Mouse (Mus musculus) C2C12 (cell line): ENCODE results near the gene Gm43518. TPM values are rescaled to one million over a fixed set of nuclear protein-coding genes. Genes with fewer than 3 reads are reported as not detected.

Source experiments
- H3K27me3 ChIP-seq: one replicate; pipeline ENCODE4 v1.6.1; 2011; ENCODE audit not compliant: control insufficient read depth, insufficient read depth, insufficient read length
- H3K36me3 ChIP-seq: one replicate; pipeline ENCODE4 v1.6.1; 2011; ENCODE audit not compliant: control insufficient read depth, insufficient read depth
- H3K4me3 ChIP-seq: one replicate; pipeline ENCODE4 v1.5.1; 2011; ENCODE audit warnings: mild to moderate bottlenecking, control low read depth; ENCODE audit not compliant: poor library complexity, insufficient read depth, severe bottlenecking
- H3K79me2 ChIP-seq: one replicate; pipeline ENCODE4 v1.6.1; 2011; ENCODE audit not compliant: control insufficient read depth, insufficient read depth
- H3K79me3 ChIP-seq: one replicate; pipeline ENCODE4 v1.6.1; 2011; ENCODE audit warnings: low read depth, control low read depth
- H3ac ChIP-seq: one replicate; pipeline ENCODE3; 2011; ENCODE audit warnings: low read depth; ENCODE audit not compliant: control insufficient read depth, insufficient read length
- CEBPB ChIP-seq: IDR thresholded peaks from one replicate; pipeline ENCODE4 v1.6.1; 2011; ENCODE audit warnings: low read depth, mild to moderate bottlenecking, control low read depth, moderate library complexity
- CTCF ChIP-seq: IDR thresholded peaks from one replicate; pipeline ENCODE4 v1.5.1; 2011; ENCODE audit not compliant: control insufficient read depth, insufficient read depth, insufficient read length
- FOSL1 ChIP-seq: IDR thresholded peaks from one replicate; pipeline ENCODE4 v1.8.0; 2011; ENCODE audit warnings: mild to moderate bottlenecking, low read length; ENCODE audit not compliant: poor library complexity, insufficient read depth, severe bottlenecking
- MAX ChIP-seq: IDR thresholded peaks from one replicate; pipeline ENCODE4 v1.6.1; 2011; ENCODE audit warnings: mild to moderate bottlenecking, control low read depth
- MYOD1 ChIP-seq: IDR thresholded peaks from one replicate; pipeline ENCODE4 v1.6.1; 2011; ENCODE audit warnings: low read depth; ENCODE audit not compliant: control insufficient read depth, insufficient read length
- MYOG ChIP-seq: IDR thresholded peaks from one replicate; pipeline ENCODE4 v1.6.1; 2011; ENCODE audit not compliant: control insufficient read depth, insufficient read length; ENCODE audit errors: extremely low read depth
- USF1 ChIP-seq: IDR thresholded peaks from one replicate; pipeline ENCODE4 v1.6.1; 2011; ENCODE audit warnings: low read depth, mild to moderate bottlenecking, control low read depth, moderate library complexity
- polyA plus RNA-seq: library from polyadenylated mRNA; unstranded; fragments of >200 nt; fragmentation: generic; extraction: Trizol; gene quantifications from one replicate; pipeline ENCODE4 v1.2.1, GENCODE M21; 2012; ENCODE audit warnings: missing spikeins

The Gm43518 gene
- polyA plus RNA-seq, 1 experiment = not detected

DNA sequence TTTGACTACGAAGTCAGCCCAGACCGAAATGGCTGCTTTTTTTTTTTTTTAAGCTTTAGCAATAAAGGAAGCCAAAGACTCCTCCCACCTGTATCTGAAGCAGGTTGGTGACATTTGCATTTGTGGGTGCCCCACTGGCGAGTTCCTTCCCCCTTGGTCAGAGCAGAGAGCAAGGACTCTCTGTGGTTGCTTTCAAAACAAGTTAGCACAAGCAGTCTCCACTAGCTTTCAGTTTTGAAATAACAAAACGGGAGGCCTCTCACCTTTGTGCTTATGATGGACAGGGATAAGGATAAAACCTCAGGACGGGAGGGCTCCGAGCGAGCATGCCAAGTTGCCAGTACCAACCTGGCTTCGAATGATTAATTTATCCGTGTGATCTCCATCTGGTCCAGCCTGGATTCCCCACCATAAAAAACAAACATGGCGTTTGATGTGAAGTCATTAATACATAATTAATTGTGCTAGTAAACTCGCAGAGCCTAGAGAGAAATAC lies 47.4 kb downstream of the Gm43518 start:
- Histone ChIP-seq H3K4me3 (peak overlapping the region; percentile 55), H3ac (no peak overlapping the region), H3K79me2 (peaks cover 49% of the 10 kb centered on the region), H3K36me3 (no peaks in the 10 kb centered on the region), H3K27me3 (no peaks in the 10 kb centered on the region), H3K79me3 (peaks cover 18% of the 10 kb centered on the region)
- no peak for TF ChIP-seq CEBPB
- TF ChIP-seq CTCF = no peak
- no peak for TF ChIP-seq MYOG
- no peak for TF ChIP-seq FOSL1
- no peak for TF ChIP-seq MYOD1
- TF ChIP-seq MAX = no peak
- TF ChIP-seq USF1 = no peak

DNA sequence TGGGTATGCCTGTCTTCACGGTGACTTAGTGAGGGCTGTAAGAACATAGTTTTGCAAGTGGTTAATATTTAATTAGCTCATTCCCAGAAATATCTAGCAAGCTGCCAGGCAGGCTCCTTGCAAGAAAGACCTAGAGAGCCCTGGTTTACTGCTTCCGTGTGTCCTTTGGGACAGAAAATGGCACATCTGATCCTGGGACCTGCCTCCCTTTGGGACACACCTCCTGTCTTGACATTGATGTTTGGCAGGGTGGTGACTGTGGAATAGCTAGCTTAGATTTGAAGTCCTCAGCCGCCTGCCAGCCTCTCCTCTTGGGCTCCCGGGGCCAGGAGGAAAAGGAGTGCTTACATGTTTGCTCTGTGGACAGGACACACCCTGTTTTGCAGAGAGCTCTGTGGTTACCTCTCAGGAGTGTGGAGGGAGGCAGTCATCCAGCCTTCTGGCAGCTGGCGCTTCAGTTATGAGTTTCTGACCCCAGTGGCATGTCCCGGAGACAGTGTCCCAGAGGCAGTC lies 48.5 kb downstream of the Gm43518 start:
- TF ChIP-seq CTCF (no peak), MYOD1 (peak; percentile 59)
- H3ac ChIP-seq = no peak overlapping the region
- peaks cover 56% of the 10 kb centered on the region for H3K79me2 ChIP-seq
- H3K4me3 ChIP-seq = no peak overlapping the region
- H3K27me3 ChIP-seq = no peaks in the 10 kb centered on the region
- no peaks in the 10 kb centered on the region for H3K36me3 ChIP-seq
- peaks cover 18% of the 10 kb centered on the region for H3K79me3 ChIP-seq

DNA sequence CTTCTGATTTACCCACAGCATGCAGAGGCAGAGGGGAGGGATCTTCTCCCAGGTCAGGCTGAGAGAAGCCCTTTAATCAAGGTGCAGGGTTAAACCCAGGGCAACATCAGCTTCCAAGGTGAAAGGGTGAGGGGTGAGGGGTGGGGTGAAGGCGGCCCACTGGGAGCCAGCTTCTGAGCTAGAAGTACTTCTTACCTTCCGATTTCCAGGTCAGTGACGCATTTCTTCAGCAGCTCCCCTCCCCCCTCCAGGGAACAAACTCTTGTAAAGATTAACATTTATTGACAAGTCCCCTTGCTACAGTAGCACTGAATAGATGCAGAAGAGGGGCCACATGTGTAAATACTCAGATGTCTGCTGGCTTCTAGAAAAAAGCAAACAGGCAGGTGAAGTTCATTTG lies 50.0 kb downstream of the Gm43518 start:
- Histone ChIP-seq H3K4me3 (no peak overlapping the region), H3K36me3 (no peaks in the 10 kb centered on the region), H3K79me2 (peaks cover 68% of the 10 kb centered on the region), H3K79me3 (peaks cover 26% of the 10 kb centered on the region), H3ac (no peak overlapping the region), H3K27me3 (no peaks in the 10 kb centered on the region)
- TF ChIP-seq CEBPB (no peak), MYOG (no peak), MAX (no peak), MYOD1 (no peak), USF1 (no peak), FOSL1 (no peak), CTCF (no peak)

DNA sequence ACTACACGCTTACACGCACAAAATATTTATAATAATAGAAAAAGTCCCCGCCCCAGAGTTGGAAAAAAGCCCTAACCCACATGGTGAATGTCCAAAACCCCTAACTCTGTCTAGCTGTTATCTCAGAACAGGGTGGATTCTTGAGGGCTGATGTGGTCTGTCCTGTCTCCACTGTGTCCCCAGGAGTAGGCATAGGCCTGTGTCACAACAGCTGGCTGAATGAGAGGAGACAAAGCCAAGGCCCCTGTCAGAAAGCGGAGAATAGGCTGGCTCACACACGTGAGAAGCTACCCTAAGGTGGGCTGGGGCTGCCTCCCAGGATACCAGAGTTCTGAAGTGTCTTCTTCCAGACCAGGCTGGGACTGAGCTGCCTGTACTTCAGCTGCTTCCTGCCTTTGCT lies 50.9 kb downstream of the Gm43518 start:
- Histone ChIP-seq H3K27me3 (no peaks in the 10 kb centered on the region), H3ac (no peak overlapping the region), H3K4me3 (no peak overlapping the region), H3K36me3 (no peaks in the 10 kb centered on the region), H3K79me2 (peaks cover 77% of the 10 kb centered on the region), H3K79me3 (peaks cover 32% of the 10 kb centered on the region)
- TF ChIP-seq MYOD1 (peak; percentile 32), MAX (no peak)

DNA sequence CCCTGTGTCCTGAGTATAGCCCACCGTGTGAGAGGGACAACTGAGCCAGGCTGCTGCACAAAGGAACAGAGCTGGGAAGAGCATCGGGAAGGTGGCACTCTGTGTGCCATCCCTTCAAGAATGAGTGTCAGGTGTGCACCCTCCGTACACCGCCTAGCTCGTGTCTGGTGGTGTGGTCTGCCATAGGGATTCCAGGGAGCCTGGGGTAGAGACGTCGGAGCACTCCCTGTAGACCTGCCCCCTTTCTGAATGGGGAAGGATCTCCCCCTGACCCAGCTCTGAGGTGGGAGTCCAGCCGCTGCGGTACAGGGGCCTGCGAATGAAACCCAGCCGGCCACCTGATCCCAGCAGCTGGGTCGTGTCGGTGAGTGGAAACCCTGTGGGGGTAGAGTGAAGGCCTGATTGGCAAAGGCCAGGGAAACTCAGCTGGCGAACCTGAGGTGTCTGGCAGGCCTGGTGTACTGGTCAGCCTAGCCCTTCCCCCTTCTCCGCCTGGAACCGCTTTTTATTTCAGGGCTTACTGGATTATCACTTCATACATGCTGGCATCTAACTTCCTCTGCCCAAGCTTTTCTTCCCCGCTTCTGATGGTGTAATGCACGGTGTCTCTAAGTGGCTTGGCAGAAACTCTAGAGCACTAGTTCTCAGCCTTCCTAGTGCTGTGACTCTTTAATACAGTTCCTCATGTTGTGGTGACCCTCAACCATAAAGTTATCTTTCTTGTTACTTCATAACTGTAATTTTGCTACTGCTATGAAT lies 52.2 kb downstream of the Gm43518 start:
- H3K4me3 ChIP-seq = no peak overlapping the region
- H3K79me3 ChIP-seq = peaks cover 30% of the 10 kb centered on the region
- H3K79me2 ChIP-seq = peaks cover 84% of the 10 kb centered on the region

DNA sequence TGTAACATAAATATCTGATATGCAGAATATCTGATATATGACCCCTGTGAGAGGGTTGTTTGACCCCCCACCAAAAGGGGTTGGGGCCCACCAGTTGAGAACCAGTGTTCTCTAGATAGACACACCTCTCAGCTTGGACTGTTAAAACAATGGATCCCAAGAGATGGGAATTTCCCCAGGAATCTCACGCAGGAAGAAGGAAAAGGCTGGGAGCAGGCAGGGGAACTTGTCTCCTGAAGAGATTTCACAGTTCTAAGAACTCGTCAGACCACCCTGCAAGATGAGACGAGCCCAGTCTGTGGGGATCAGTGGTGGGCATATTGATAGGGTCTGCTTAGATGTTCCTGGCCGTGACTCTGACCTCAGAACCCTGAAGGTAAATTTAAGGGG lies 52.8 kb downstream of the Gm43518 start:
- no peak for TF ChIP-seq MAX
- no peak for TF ChIP-seq MYOG
- TF ChIP-seq MYOD1 = no peak
- no peak for TF ChIP-seq FOSL1
- TF ChIP-seq USF1 = no peak
- TF ChIP-seq CTCF = no peak
- TF ChIP-seq CEBPB = no peak
- Histone ChIP-seq H3K36me3 (no peaks in the 10 kb centered on the region), H3K4me3 (no peak overlapping the region), H3K27me3 (no peaks in the 10 kb centered on the region), H3K79me2 (peaks cover 84% of the 10 kb centered on the region), H3K79me3 (peaks cover 27% of the 10 kb centered on the region), H3ac (no peak overlapping the region)

More for the DNA sequence above, 52.2 kb downstream of the Gm43518 start:
- Histone ChIP-seq H3ac (no peak overlapping the region), H3K27me3 (no peaks in the 10 kb centered on the region), H3K36me3 (no peaks in the 10 kb centered on the region)
- TF ChIP-seq CTCF (no peak), MAX (no peak)
